Mouse (Mus musculus): ENCODE measurements at regions not wholly inside any gene's neighbourhood (a gene's known extent, or its start where the extent isn't known, plus 50 kb on each side); places are given as distances from the start of the nearest gene placed in this dataset.

DNA sequence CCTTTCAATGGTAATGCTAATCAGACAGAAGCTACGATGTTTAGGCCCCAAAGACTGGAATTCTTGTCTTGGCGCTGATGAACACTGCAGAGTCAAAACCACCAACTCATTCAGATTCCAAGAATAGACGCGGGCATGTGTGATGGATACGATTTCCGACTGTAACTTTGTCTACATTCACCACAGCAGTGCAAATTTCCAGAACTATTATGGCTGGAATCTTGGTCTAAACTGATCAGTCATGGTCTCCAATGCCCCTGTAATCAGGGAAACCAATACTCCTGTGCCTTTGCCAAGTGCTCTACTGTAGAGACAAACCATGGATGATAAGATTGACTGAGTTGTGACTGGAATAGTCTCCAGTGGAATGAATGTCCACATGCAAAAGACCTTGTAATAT lies 370.4 kb upstream of the Meis1 start:
- 91% methylated on average over 6 of the region's 6 CpGs for WGBS
- Histone ChIP-seq H3K9ac (no peak overlapping the region), H3K4me1 (ENCODE audit: insufficient read depth) (no peaks in the 10 kb centered on the region), H3K9me3 (ENCODE audit: low read depth, low read length) (no peaks in the 10 kb centered on the region), H3K4me3 (ENCODE audit: low read depth, low read length) (no peak overlapping the region), H3K4me2 (no peak overlapping the region), H3K27ac (ENCODE audit: low read depth) (no peak overlapping the region), H3K36me3 (ENCODE audit: insufficient read depth) (no peaks in the 10 kb centered on the region), H3K27me3 (ENCODE audit: insufficient read depth, low read length) (no peaks in the 10 kb centered on the region)
- TF ChIP-seq CTCF (IDR thresholded peaks at IDR 0.05; ENCODE audit: low read depth): no peak
- ATAC-seq (ENCODE audit: insufficient read depth) (no peak), DNase-seq (no peak)

DNA sequence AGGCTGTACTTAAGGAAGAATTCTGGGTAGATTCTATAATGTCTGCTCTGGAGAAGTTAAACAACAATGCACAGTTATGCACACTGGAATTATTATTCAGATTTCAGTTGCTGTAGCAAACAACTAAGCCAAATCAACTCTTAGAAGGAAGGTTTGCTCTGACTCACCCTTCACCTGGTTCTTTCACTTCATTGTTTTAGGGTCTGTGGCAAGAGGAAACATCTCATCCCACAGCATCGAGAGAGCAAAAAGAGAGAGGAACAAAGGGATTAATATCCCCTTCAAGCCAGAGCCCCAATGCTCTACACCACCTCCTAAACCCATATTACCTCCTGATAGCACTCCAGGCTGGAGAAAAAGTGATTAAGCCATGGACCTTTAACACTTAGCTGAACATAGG lies 373.4 kb upstream of the Meis1 start:
- TF ChIP-seq CTCF (IDR thresholded peaks at IDR 0.05; ENCODE audit: low read depth): no peak
- no peak for ATAC-seq (ENCODE audit: insufficient read depth)
- WGBS: 89% methylated on average over 1 of the region's 1 CpGs
- Histone ChIP-seq H3K27me3 (ENCODE audit: insufficient read depth, low read length) (no peaks in the 10 kb centered on the region), H3K4me1 (ENCODE audit: insufficient read depth) (no peaks in the 10 kb centered on the region), H3K36me3 (ENCODE audit: insufficient read depth) (no peaks in the 10 kb centered on the region), H3K9me3 (ENCODE audit: low read depth, low read length) (no peaks in the 10 kb centered on the region), H3K4me3 (ENCODE audit: low read depth, low read length) (no peak overlapping the region), H3K4me2 (no peak overlapping the region), H3K9ac (no peak overlapping the region), H3K27ac (ENCODE audit: low read depth) (no peak overlapping the region)
- DNase-seq: no peak

DNA sequence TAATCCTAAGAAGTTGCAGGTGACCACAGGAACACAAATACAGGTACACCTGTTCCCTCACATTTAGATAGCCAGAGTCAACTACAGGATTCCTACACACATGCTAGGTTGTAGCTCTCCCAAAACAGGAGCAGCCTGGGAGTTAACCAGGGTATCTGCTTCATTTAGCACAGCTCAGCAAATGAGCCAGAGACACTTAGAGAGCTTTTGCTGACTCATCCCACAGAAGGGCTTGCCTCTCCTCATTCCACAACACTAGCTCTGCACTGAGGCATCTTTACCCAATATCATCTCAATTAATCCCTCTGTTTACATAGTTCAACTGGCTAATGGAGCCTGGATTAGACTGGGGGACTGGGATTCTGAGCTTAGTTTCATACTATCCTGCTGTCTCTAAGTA lies 375.6 kb upstream of the Meis1 start:
- H3K4me3 ChIP-seq (ENCODE audit: low read depth, low read length): no peak overlapping the region
- no peaks in the 10 kb centered on the region for H3K27me3 ChIP-seq (ENCODE audit: insufficient read depth, low read length)
- DNase-seq (no peak), ATAC-seq (ENCODE audit: insufficient read depth) (no peak)
- no peak overlapping the region for H3K4me2 ChIP-seq
- H3K27ac ChIP-seq (ENCODE audit: low read depth): no peak overlapping the region
- no peak for TF ChIP-seq CTCF (IDR thresholded peaks at IDR 0.05; ENCODE audit: low read depth)
- no peaks in the 10 kb centered on the region for H3K36me3 ChIP-seq (ENCODE audit: insufficient read depth)
- H3K4me1 ChIP-seq (ENCODE audit: insufficient read depth): no peaks in the 10 kb centered on the region
- no peaks in the 10 kb centered on the region for H3K9me3 ChIP-seq (ENCODE audit: low read depth, low read length)
- no peak overlapping the region for H3K9ac ChIP-seq

DNA sequence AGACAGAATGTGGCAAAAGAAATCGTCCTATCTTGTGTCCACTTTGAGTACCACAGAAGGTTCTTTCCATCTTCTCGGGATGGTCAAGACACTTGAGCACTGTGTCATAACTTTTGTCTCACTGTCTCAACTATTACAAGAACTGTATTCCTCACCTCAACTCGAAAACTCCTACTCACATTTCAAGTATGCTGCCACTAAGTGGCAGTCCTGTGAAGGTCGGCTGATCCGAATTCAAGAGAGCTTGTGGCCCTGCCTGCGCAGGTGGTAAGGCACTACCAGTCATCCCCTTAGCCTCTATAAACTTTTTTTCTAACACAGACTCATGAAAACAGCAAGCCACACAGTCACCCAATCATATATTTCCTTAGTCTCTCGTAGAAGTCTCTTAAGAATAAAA lies 381.6 kb upstream of the Meis1 start:
- Histone ChIP-seq H3K27ac (ENCODE audit: low read depth) (no peak overlapping the region), H3K27me3 (ENCODE audit: insufficient read depth, low read length) (no peaks in the 10 kb centered on the region), H3K9me3 (ENCODE audit: low read depth, low read length) (no peaks in the 10 kb centered on the region), H3K4me3 (ENCODE audit: low read depth, low read length) (no peak overlapping the region), H3K9ac (no peak overlapping the region), H3K36me3 (ENCODE audit: insufficient read depth) (no peaks in the 10 kb centered on the region), H3K4me1 (ENCODE audit: insufficient read depth) (no peaks in the 10 kb centered on the region), H3K4me2 (no peak overlapping the region)
- 78% methylated on average over 7 of the region's 7 CpGs for WGBS
- ATAC-seq (ENCODE audit: insufficient read depth): no peak
- DNase-seq: no peak
- TF ChIP-seq CTCF (IDR thresholded peaks at IDR 0.05; ENCODE audit: low read depth): no peak

DNA sequence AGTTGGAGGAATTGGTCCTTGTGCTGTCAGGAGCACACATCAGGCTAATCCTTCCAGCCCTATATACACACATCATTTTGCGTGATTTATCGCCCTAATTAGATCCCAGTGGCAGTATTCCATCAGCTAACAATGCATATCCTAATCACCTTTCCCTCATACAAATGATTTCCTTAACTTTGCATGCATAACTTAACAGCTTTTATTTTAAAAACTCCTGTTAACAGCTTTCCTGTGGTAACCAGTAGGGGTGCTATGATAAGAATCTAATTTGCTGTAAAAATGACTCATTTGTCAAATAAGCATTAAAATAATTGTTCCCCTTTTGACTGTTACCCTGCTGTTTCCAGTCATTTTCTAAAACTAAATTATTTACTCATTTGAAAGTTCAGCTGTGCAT lies 401.4 kb upstream of the Meis1 start:
- no peak overlapping the region for H3K9ac ChIP-seq
- H3K4me1 ChIP-seq (ENCODE audit: insufficient read depth): 0 out of 2 replicates have a peak, but pooled peaks cover 2% of the 10 kb centered on the region
- no peak overlapping the region for H3K27ac ChIP-seq (ENCODE audit: low read depth)
- WGBS: 63% methylated on average over 2 of the region's 2 CpGs
- no peaks in the 10 kb centered on the region for H3K36me3 ChIP-seq (ENCODE audit: insufficient read depth)
- ATAC-seq (ENCODE audit: insufficient read depth) (no peak), DNase-seq (no peak)
- H3K9me3 ChIP-seq (ENCODE audit: low read depth, low read length): no peaks in the 10 kb centered on the region
- no peak for TF ChIP-seq CTCF (IDR thresholded peaks at IDR 0.05; ENCODE audit: low read depth)
- H3K4me2 ChIP-seq: no peak overlapping the region
- H3K4me3 ChIP-seq (ENCODE audit: low read depth, low read length): no peak overlapping the region
- no peaks in the 10 kb centered on the region for H3K27me3 ChIP-seq (ENCODE audit: insufficient read depth, low read length)

DNA sequence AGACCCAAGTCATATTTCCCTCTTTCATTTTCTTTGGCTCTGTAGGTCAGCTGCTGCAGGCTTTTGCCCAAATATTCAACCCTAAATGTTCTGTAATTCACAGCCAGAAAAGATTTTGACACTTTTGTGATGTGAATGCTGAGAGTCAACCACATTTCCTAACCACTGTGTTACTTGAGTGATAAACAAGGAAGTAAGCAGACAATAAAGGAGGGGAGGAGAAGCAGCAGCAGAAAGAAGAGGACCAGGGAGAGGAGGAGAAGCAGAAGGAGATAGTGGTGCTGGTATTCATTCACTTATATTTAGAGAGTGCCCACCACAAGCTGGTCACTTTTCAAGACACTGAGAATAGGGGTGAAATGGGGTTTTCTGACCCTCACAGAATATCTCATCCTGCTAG lies 404.5 kb upstream of the Meis1 start:
- Histone ChIP-seq H3K4me3 (ENCODE audit: low read depth, low read length) (no peak overlapping the region), H3K9ac (no peak overlapping the region), H3K4me2 (no peak overlapping the region), H3K36me3 (ENCODE audit: insufficient read depth) (no peaks in the 10 kb centered on the region), H3K9me3 (ENCODE audit: low read depth, low read length) (no peaks in the 10 kb centered on the region), H3K27me3 (ENCODE audit: insufficient read depth, low read length) (no peaks in the 10 kb centered on the region), H3K27ac (ENCODE audit: low read depth) (no peak overlapping the region), H3K4me1 (ENCODE audit: insufficient read depth) (0 out of 2 replicates have a peak, but pooled peaks cover 2% of the 10 kb centered on the region)
- no peak for TF ChIP-seq CTCF (IDR thresholded peaks at IDR 0.05; ENCODE audit: low read depth)
- DNase-seq (no peak), ATAC-seq (ENCODE audit: insufficient read depth) (no peak)

DNA sequence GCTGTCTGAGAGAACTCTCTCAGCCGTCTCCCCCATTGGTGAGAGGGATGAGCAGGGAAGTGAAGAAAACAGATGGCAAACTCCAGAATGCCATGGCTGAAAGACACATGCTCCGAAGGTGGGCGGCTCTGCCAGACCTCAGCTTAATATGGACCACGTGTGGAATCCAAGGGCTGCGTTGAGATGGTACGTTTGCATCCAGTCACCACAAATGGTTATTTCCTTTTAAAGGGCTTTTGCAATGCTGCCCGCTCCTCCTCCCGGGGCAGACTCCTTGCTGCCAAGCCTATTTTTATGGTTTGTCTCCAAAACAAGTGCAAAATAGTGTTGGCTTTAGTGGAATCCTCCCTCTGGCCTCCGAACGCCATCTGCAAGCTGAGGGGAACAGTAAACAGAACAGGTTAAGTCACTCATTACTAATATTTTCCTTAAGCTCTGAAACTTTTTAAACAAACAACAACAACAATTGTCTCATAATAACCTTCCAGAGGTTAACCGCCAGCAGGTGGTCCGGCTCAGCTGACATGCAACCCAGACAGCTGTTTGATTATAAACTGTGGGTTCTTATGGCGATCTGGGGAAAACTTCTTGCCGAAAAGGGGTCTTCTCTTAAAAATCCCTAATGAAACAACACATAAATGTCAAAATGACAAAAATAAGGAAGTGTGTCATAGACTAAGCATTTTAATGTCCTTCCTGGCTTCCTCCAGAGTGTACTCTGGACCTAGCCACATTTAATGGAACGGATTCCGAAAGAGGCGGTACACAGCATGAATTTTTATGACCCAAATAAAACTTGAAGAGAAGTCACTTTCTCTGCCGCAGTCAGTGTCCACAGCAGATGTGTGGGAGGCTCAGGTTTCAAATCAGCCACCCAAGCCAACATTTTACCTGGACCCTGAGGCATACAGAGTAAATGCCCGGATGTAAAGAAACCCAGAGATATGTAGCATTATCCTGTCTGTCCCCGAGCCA lies 405.3 kb upstream of the Meis1 start:
- H3K9me3 ChIP-seq (ENCODE audit: low read depth, low read length): no peaks in the 10 kb centered on the region
- H3K4me2 ChIP-seq: peak overlapping the region; percentile 39
- 0 out of 2 replicates have a peak, but pooled peaks cover 2% of the 10 kb centered on the region for H3K4me1 ChIP-seq (ENCODE audit: insufficient read depth)
- DNase-seq (peak; percentile 34), ATAC-seq (ENCODE audit: insufficient read depth) (no peak)
- no peak overlapping the region for H3K4me3 ChIP-seq (ENCODE audit: low read depth, low read length)
- TF ChIP-seq CTCF (IDR thresholded peaks at IDR 0.05; ENCODE audit: low read depth): no peak
- no peak overlapping the region for H3K9ac ChIP-seq
- H3K27me3 ChIP-seq (ENCODE audit: insufficient read depth, low read length): no peaks in the 10 kb centered on the region
- H3K27ac ChIP-seq (ENCODE audit: low read depth): no peak overlapping the region
- 43% methylated on average over 20 of the region's 20 CpGs for WGBS
- no peaks in the 10 kb centered on the region for H3K36me3 ChIP-seq (ENCODE audit: insufficient read depth)
